Mouse (Mus musculus) heart, adult 2 months (tissue): ENCODE data around the gene Fnbp1.

Experiments used
- CTCF ChIP-seq: fragments of 200-600 bp; IDR thresholded peaks from 2 replicates; pipeline ENCODE4 v1.8.1; 2022; ENCODE audit warnings: antibody characterized with exemption, mild to moderate bottlenecking, moderate library complexity
- EP300 ChIP-seq: fragments of 200-500 bp; IDR thresholded peaks from 2 replicates; pipeline ENCODE4 v1.6.1; 2011; ENCODE audit warnings: low read depth, low read length, control low read depth; ENCODE audit not compliant: insufficient read depth

DNA sequence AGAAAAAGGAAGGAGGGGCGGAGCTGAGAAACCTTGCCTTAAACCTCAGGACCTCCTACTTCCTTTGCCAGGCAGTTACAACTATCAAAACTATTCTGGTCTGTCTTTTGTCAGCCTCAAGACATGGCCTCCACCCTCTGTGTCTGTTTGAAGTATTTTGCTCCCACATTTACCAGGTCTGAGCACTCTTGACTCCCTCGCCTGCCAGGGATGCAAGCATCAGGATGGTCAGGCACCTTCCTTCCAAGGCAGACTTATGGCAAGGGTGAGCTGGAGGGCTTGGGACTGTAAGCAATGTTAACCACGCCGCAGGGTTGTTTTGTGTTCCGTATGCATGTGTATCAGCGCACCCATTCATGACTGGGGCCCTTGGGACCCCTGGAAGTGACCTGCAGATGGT lies 1.5 kb upstream of the Fnbp1 start:
- TF ChIP-seq CTCF (no peak), EP300 (no peak)
